Mouse (Mus musculus) heart, postnatal 0 days (tissue): ENCODE measurements around the gene Atp6v0e.

Source experiments
- CTCF ChIP-seq: IDR thresholded peaks from 2 replicates; pipeline ENCODE4 v1.5.1; 2016; ENCODE audit warnings: antibody characterized with exemption, control low read depth, low read depth
- EP300 ChIP-seq: IDR thresholded peaks from 2 replicates; pipeline ENCODE4 v1.6.1; 2016; ENCODE audit warnings: antibody characterized with exemption, low read depth

DNA sequence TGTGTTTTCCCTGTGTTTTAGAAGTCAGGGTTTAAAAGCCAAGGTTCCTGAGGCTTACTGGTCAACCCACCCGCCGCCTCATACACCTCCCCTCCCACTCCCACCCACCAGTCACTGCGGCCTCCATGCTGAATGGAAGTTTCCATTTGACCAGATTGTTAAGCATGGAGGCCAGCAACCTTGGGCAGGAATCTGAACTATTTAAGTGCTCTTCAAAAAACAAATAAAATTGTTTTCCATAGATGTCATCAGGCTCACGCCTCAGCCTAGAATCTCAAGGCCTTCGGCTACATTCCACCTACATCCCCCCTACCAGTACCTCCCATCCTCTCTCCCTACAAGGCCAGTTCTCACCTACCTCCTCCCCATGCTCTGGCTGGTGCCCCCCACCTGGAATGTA, 44.5 kb upstream of the Atp6v0e start:
- TF ChIP-seq CTCF (no peak), EP300 (no peak)
